Mouse (Mus musculus) G1E (cell line): ENCODE results near the gene Cenps.

ENCODE experiments used
- CTCF ChIP-seq: IDR thresholded peaks from 2 replicates; pipeline ENCODE4 v1.5.1; 2012; ENCODE audit warnings: low read depth, low read length, inconsistent platforms, mixed read lengths
- GATA1 ChIP-seq: IDR thresholded peaks from 2 replicates; pipeline ENCODE4 v1.6.1; 2012; ENCODE audit warnings: borderline replicate concordance, low read length, inconsistent platforms, mixed read lengths

GRCm38 (mm10) chr4:149182755-149183154, 45.3 kb upstream of the Cenps start:
- TF ChIP-seq CTCF (no peak), GATA1 (no peak)
